Mouse (Mus musculus): ENCODE data around the gene Cuedc1. TPM values are rescaled to one million over a fixed set of nuclear protein-coding genes. Genes with fewer than 3 reads are reported as not detected.

The Cuedc1 gene
- total and polyA plus RNA-seq, 3 experiments = 1.0 to 4.8 TPM; not detected in 1

DNA sequence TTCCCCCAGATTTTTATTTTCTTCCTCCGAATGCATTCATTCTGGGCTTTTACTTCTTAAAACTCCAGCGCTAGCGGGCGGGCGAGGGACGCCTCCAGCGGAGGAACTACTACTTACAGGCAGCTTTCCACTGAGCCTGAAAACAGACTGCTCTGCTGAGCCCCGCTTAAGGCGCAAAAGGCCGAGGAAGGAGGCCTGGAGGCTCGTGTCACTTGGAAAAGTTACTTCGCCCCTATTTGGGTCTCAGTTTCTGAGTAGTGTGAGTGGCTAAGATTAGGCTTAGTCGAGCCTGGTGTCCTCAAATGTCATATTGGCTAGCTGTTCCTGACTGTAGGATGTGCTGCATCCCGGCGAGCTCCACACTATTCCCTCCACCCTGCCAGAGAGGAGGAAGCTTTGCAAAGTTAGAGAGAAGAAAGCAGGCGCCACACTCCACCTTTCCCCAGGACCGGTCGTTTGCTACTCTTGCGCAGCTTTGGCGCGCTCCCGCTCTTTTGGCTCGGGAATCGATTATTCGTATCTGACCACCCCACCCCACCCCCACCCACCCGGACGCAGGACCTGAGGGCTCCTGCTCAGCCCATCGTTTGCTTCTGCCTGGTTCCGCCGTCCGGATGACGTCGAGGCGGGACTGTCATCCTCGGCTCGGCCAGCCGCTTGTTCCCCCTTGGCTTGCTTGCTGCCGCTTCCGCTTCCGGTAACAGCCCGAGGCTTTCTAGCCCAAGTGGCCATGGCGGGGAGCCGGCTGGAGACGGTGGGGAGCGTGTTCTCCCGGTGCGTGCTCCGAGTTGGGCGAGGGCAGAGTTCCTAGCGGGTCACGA, 106.1 kb downstream of the Cuedc1 start, which contains the start of gene Mrps23:
Gene Mrps23, plus strand, starts transcription at position 677 of the 821 bp plus-strand sequence.
- DNase-seq (ENCODE audit: low read depth, low spot score) = peak; percentile 98
- peaks cover 2 to 26% of the 10 kb centered on the region in 2 experiments; a peak in 3 of 4 replicates for H3K36me3 ChIP-seq (ENCODE audit: control insufficient read depth in 1 of 2, insufficient read depth in 2 of 2, low read length in 2 of 2)
- peaks cover 20% of the 10 kb centered on the region for H3K79me2 ChIP-seq (ENCODE audit: control insufficient read depth, insufficient read depth, low read length, poor library complexity)
- peak within 1 kb of the TSS; percentile 89 for H3K9ac ChIP-seq (ENCODE audit: control insufficient read depth, low read depth, low read length, poor library complexity, severe bottlenecking)
- peak within 1 kb of the TSS; percentile 87 to 89 for H3K4me3 ChIP-seq (ENCODE audit: control insufficient read depth in 1 of 2, insufficient read depth in 1 of 2, low read depth in 2 of 2, low read length in 2 of 2)
- no peaks in the 10 kb centered on the region for H3K9me3 ChIP-seq (replicated peaks; ENCODE audit: insufficient read depth, low read length)
- peak within 1 kb of the TSS; percentile 88 for H3K27ac ChIP-seq (ENCODE audit: control insufficient read depth, low read depth, low read length)
- peaks cover 3 to 22% of the 10 kb centered on the region in 2 experiments for H3K4me1 ChIP-seq (ENCODE audit: control insufficient read depth in 1 of 2, insufficient read depth in 2 of 2, low read length in 2 of 2)
- no peaks in the 10 kb centered on the region for H3K27me3 ChIP-seq (ENCODE audit: control insufficient read depth in 1 of 2, insufficient read depth in 2 of 2, low read length in 2 of 2)
- TF ChIP-seq RAD21 (IDR thresholded peaks at IDR 0.05; ENCODE audit: low read depth, low read length) = peak; percentile 48
- no peak for TF ChIP-seq USF2 (IDR thresholded peaks at IDR 0.05; ENCODE audit: borderline replicate concordance in 1 of 2, insufficient read depth in 1 of 2, low read depth in 1 of 2, low read length in 2 of 2)
- peak; percentile 99 for TF ChIP-seq POLR2AphosphoS2 (IDR thresholded peaks at IDR 0.05; ENCODE audit: low read length)
- TF ChIP-seq RCOR1 (IDR thresholded peaks at IDR 0.05; ENCODE audit: low read depth, low read length) = peak; percentile 10; the same call in 1 of the 2 replicates
- no peak for TF ChIP-seq MAFK (IDR thresholded peaks at IDR 0.05; ENCODE audit: borderline replicate concordance, low read depth, low read length)
- TF ChIP-seq CHD2 (IDR thresholded peaks at IDR 0.05; ENCODE audit: low read length) = peak; percentile 23; the same call in 1 of the 2 replicates
- TF ChIP-seq ELF1 (IDR thresholded peaks at IDR 0.05; ENCODE audit: low read depth, low read length) = peak; percentile 99
- peak; percentile 36 for TF ChIP-seq USF1 (IDR thresholded peaks at IDR 0.05; ENCODE audit: low read depth, low read length)
- peak; percentile 99 for TF ChIP-seq NELFE (IDR thresholded peaks at IDR 0.05; ENCODE audit: low read depth, low read length)
- TF ChIP-seq ZMIZ1 (IDR thresholded peaks at IDR 0.05; ENCODE audit: low read depth, low read length) = peak; percentile 92
- TF ChIP-seq MYB (IDR thresholded peaks at IDR 0.05; ENCODE audit: low read depth, low read length) = peak; percentile 55
- no peak for TF ChIP-seq TAL1 (IDR thresholded peaks at IDR 0.05; ENCODE audit: low read length)
- TF ChIP-seq TCF12 (IDR thresholded peaks at IDR 0.05; ENCODE audit: low read depth, low read length) = peak; percentile 81
- 0 out of 2 replicates have a peak, but pooled peaks have one; percentile 15 for TF ChIP-seq GABPA (IDR thresholded peaks at IDR 0.05; ENCODE audit: low read depth, low read length)
- TF ChIP-seq EP300 (IDR thresholded peaks at IDR 0.05; ENCODE audit: low read depth in 1 of 2, low read length in 2 of 2) = peak in 1 of 2 experiments; percentile 60; a peak in 2 of 4 replicates
- 0 out of 2 replicates have a peak, but pooled peaks have one; percentile 3 for TF ChIP-seq GATA1 (IDR thresholded peaks at IDR 0.05; ENCODE audit: low read depth, low read length)
- TF ChIP-seq ZC3H11A (IDR thresholded peaks at IDR 0.05; ENCODE audit: low read depth, low read length) = peak; percentile 31
- TF ChIP-seq SIN3A (IDR thresholded peaks at IDR 0.05; ENCODE audit: low read length) = peak; percentile 99
- no peak; the same call in 1 of the 2 replicates for TF ChIP-seq BHLHE40 (IDR thresholded peaks at IDR 0.05; ENCODE audit: borderline replicate concordance, low read depth, low read length)
- TF ChIP-seq POLR2AphosphoS5 (IDR thresholded peaks at IDR 0.05; ENCODE audit: borderline replicate concordance, low read depth, low read length) = no peak
- TF ChIP-seq E2F4 (IDR thresholded peaks at IDR 0.05; ENCODE audit: borderline replicate concordance, low read depth, low read length) = no peak; the same call in 1 of the 2 replicates
- peak; percentile 34 for TF ChIP-seq SMC3 (IDR thresholded peaks at IDR 0.05; ENCODE audit: low read depth, low read length)
- TF ChIP-seq TBP (IDR thresholded peaks at IDR 0.05; ENCODE audit: low read depth, low read length) = peak; percentile 90
- peak; percentile 74; the same call in 1 of the 2 replicates for TF ChIP-seq KAT2A (conservative IDR thresholded peaks at IDR 0.05; ENCODE audit: low read depth, low read length)
- peak; percentile 37 to 63 (median 61); a peak in 5 of 6 replicates for TF ChIP-seq CTCF (IDR thresholded peaks at IDR 0.05 in 2 of 3, conservative IDR thresholded peaks at IDR 0.05 in 1 of 3; ENCODE audit: control insufficient read depth in 1 of 3, insufficient read depth in 1 of 3, low read depth in 2 of 3, low read length in 3 of 3, poor library complexity in 1 of 3, severe bottlenecking in 1 of 3)
- TF ChIP-seq MEF2A (IDR thresholded peaks at IDR 0.05; ENCODE audit: extremely low read depth, insufficient replicate concordance, low read depth, low read length, poor library complexity, severe bottlenecking) = no peak
- TF ChIP-seq MYC (IDR thresholded peaks at IDR 0.05; ENCODE audit: low read depth, low read length) = peak; percentile 68; the same call in 1 of the 2 replicates
- TF ChIP-seq ZNF384 (IDR thresholded peaks at IDR 0.05; ENCODE audit: low read depth, low read length) = peak; percentile 32; the same call in 1 of the 2 replicates
- no peak for TF ChIP-seq JUND (IDR thresholded peaks at IDR 0.05; ENCODE audit: low read depth, low read length)
- peak; percentile 92 for TF ChIP-seq MAZ (IDR thresholded peaks at IDR 0.05; ENCODE audit: low read depth, low read length)
- peak; percentile 85 for TF ChIP-seq MAX (IDR thresholded peaks at IDR 0.05; ENCODE audit: low read length)
- TF ChIP-seq UBTF (IDR thresholded peaks at IDR 0.05; ENCODE audit: borderline replicate concordance, insufficient read depth, low read depth, low read length) = peak; percentile 85; the same call in 1 of the 2 replicates
- TF ChIP-seq CHD1 (IDR thresholded peaks at IDR 0.05; ENCODE audit: low read depth, low read length) = 0 out of 2 replicates have a peak, but pooled peaks have one; percentile 42
- peak; percentile 89 for TF ChIP-seq ETS1 (IDR thresholded peaks at IDR 0.05; ENCODE audit: low read depth, low read length)

Data from MEL (cell line).